Mouse (Mus musculus): ENCODE data around the gene Gm28035. TPM values are rescaled to one million over a fixed set of nuclear protein-coding genes. Genes with fewer than 3 reads are reported as not detected.

Gene Gm28035
- polyA plus RNA-seq, 1 experiment: 6.4 TPM

- Histone ChIP-seq H3K27me3 (replicated peaks) (no peaks in the 10 kb centered on the region), H3K36me3 (replicated peaks; ENCODE audit: low read length) (peaks cover 27% of the 10 kb centered on the region), H3K4me1 (peaks cover 55% of the 10 kb centered on the region), H3K9me3 (no peaks in the 10 kb centered on the region), H3K4me3 (replicated peaks) (peak within 1 kb of the TSS; percentile 99)
- TF ChIP-seq FLI1 (IDR thresholded peaks at IDR 0.05; ENCODE audit: low read length) (no peak), GATA1 (IDR thresholded peaks at IDR 0.05; ENCODE audit: borderline replicate concordance, low read length) (no peak)
Measured at GRCm38 (mm10) chr2:30286192-30287026, 46.0 kb downstream of the Gm28035 start, which contains the start of the genes Dolk and Nup188. Gene Dolk, minus strand, starts transcription at chr2:30286334. Gene Nup188, plus strand, starts transcription at chr2:30286397.

GRCm38 (mm10) chr2:30287027-30287373, 46.6 kb downstream of the Gm28035 start:
- TF ChIP-seq FLI1 (IDR thresholded peaks at IDR 0.05; ENCODE audit: low read length): no peak
- no peak for TF ChIP-seq GATA1 (IDR thresholded peaks at IDR 0.05; ENCODE audit: borderline replicate concordance, low read length)

GRCm38 (mm10) chr2:30299525-30299924, 59.2 kb downstream of the Gm28035 start:
- TF ChIP-seq FLI1 (IDR thresholded peaks at IDR 0.05; ENCODE audit: low read length) (no peak), GATA1 (IDR thresholded peaks at IDR 0.05; ENCODE audit: borderline replicate concordance, low read length) (no peak)
- peaks cover 76% of the 10 kb centered on the region for H3K36me3 ChIP-seq (replicated peaks; ENCODE audit: low read length)

More at GRCm38 (mm10) chr2:30287027-30287373, 46.6 kb downstream of the Gm28035 start:
- Histone ChIP-seq H3K27me3 (replicated peaks) (no peaks in the 10 kb centered on the region), H3K4me1 (peaks cover 56% of the 10 kb centered on the region), H3K36me3 (replicated peaks; ENCODE audit: low read length) (peaks cover 32% of the 10 kb centered on the region), H3K9me3 (no peaks in the 10 kb centered on the region), H3K4me3 (replicated peaks) (peak overlapping the region; percentile 99)

GRCm38 (mm10) chr2:30299966-30300365, 59.6 kb downstream of the Gm28035 start:
- peaks cover 81% of the 10 kb centered on the region for H3K36me3 ChIP-seq (replicated peaks; ENCODE audit: low read length)
- no peaks in the 10 kb centered on the region for H3K9me3 ChIP-seq
- no peak overlapping the region for H3K4me3 ChIP-seq (replicated peaks)
- TF ChIP-seq GATA1 (IDR thresholded peaks at IDR 0.05; ENCODE audit: borderline replicate concordance, low read length) (no peak), FLI1 (IDR thresholded peaks at IDR 0.05; ENCODE audit: low read length) (no peak)
- H3K4me1 ChIP-seq: no peaks in the 10 kb centered on the region
- H3K27me3 ChIP-seq (replicated peaks): no peaks in the 10 kb centered on the region

More at GRCm38 (mm10) chr2:30299525-30299924, 59.2 kb downstream of the Gm28035 start:
- Histone ChIP-seq H3K4me3 (replicated peaks) (no peak overlapping the region), H3K27me3 (replicated peaks) (no peaks in the 10 kb centered on the region), H3K9me3 (no peaks in the 10 kb centered on the region), H3K4me1 (no peaks in the 10 kb centered on the region)

GRCm38 (mm10) chr2:30306087-30306486, 65.7 kb downstream of the Gm28035 start:
- Histone ChIP-seq H3K4me1 (no peaks in the 10 kb centered on the region), H3K36me3 (replicated peaks; ENCODE audit: low read length) (peaks cover 98% of the 10 kb centered on the region), H3K27me3 (replicated peaks) (no peaks in the 10 kb centered on the region), H3K4me3 (replicated peaks) (no peak overlapping the region), H3K9me3 (no peaks in the 10 kb centered on the region)
- TF ChIP-seq GATA1 (IDR thresholded peaks at IDR 0.05; ENCODE audit: borderline replicate concordance, low read length) (no peak), FLI1 (IDR thresholded peaks at IDR 0.05; ENCODE audit: low read length) (no peak)

GRCm38 (mm10) chr2:30309351-30309750, 69.0 kb downstream of the Gm28035 start:
- Histone ChIP-seq H3K9me3 (no peaks in the 10 kb centered on the region), H3K36me3 (replicated peaks; ENCODE audit: low read length) (peaks cover 97% of the 10 kb centered on the region), H3K27me3 (replicated peaks) (no peaks in the 10 kb centered on the region), H3K4me1 (no peaks in the 10 kb centered on the region), H3K4me3 (replicated peaks) (no peak overlapping the region)
- no peak for TF ChIP-seq FLI1 (IDR thresholded peaks at IDR 0.05; ENCODE audit: low read length)
- TF ChIP-seq GATA1 (IDR thresholded peaks at IDR 0.05; ENCODE audit: borderline replicate concordance, low read length): no peak

DNA sequence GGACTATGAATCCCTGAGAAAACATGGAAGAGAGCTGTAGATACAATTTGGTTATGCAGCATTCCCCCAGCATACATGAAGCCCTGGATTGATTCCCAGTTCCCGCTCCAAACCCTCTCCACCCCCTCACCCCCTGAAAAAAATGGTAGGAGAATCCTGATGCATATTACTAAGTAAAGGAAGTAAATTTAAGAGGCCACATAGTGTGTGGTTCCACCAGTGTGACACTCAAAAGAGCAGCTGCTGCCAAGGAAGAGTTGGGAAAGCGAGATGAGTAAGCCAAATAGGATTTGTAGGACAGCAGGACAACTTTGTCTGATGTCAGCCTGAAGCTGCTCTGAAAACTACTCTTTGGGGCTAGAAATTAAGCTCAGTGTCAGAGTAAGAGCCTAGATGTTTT, 71.1 kb downstream of the Gm28035 start:
- H3K9me3 ChIP-seq: no peaks in the 10 kb centered on the region
- TF ChIP-seq FLI1 (IDR thresholded peaks at IDR 0.05; ENCODE audit: low read length) (no peak), GATA1 (IDR thresholded peaks at IDR 0.05; ENCODE audit: borderline replicate concordance, low read length) (no peak)
- peaks cover 97% of the 10 kb centered on the region for H3K36me3 ChIP-seq (replicated peaks; ENCODE audit: low read length)
- no peak overlapping the region for H3K4me3 ChIP-seq (replicated peaks)
- no peaks in the 10 kb centered on the region for H3K27me3 ChIP-seq (replicated peaks)
- H3K4me1 ChIP-seq: no peaks in the 10 kb centered on the region

DNA sequence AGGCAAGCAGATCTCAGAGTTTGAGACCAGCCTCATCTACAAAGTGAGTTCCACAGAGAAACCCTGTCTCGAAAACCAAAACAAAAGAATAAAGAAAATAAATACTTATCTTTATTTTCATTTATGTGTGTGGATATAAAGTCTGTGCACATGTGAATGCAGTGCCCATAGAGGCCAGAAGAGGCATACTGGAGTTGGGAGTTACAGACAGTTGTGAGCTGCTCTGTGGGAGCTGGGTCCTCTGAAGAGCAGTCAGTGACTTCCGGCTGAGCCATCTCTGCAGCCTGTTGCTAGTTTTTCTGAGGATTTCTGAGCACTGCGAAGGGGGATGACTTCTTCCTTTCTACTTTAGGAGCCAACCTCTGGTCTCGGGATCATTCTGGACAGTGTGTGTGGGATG, 75.8 kb downstream of the Gm28035 start:
- H3K36me3 ChIP-seq (replicated peaks; ENCODE audit: low read length): peaks cover 89% of the 10 kb centered on the region
- TF ChIP-seq FLI1 (IDR thresholded peaks at IDR 0.05; ENCODE audit: low read length): no peak
- no peak for TF ChIP-seq GATA1 (IDR thresholded peaks at IDR 0.05; ENCODE audit: borderline replicate concordance, low read length)
- no peaks in the 10 kb centered on the region for H3K27me3 ChIP-seq (replicated peaks)

GRCm38 (mm10) chr2:30316955-30317354, 76.6 kb downstream of the Gm28035 start:
- H3K9me3 ChIP-seq: no peaks in the 10 kb centered on the region
- peaks cover 91% of the 10 kb centered on the region for H3K36me3 ChIP-seq (replicated peaks; ENCODE audit: low read length)
- H3K4me1 ChIP-seq: peaks cover 13% of the 10 kb centered on the region
- H3K27me3 ChIP-seq (replicated peaks): no peaks in the 10 kb centered on the region
- TF ChIP-seq FLI1 (IDR thresholded peaks at IDR 0.05; ENCODE audit: low read length) (no peak), GATA1 (IDR thresholded peaks at IDR 0.05; ENCODE audit: borderline replicate concordance, low read length) (no peak)
- no peak overlapping the region for H3K4me3 ChIP-seq (replicated peaks)

More for the DNA sequence above, 75.8 kb downstream of the Gm28035 start:
- no peak overlapping the region for H3K4me3 ChIP-seq (replicated peaks)
- H3K9me3 ChIP-seq: no peaks in the 10 kb centered on the region
- H3K4me1 ChIP-seq: peaks cover 13% of the 10 kb centered on the region

GRCm38 (mm10) chr2:30319260-30319659, 78.9 kb downstream of the Gm28035 start:
- Histone ChIP-seq H3K27me3 (replicated peaks) (no peaks in the 10 kb centered on the region), H3K36me3 (replicated peaks; ENCODE audit: low read length) (peaks cover 92% of the 10 kb centered on the region), H3K9me3 (no peaks in the 10 kb centered on the region), H3K4me1 (peaks cover 13% of the 10 kb centered on the region), H3K4me3 (replicated peaks) (no peak overlapping the region)
- TF ChIP-seq GATA1 (IDR thresholded peaks at IDR 0.05; ENCODE audit: borderline replicate concordance, low read length): no peak
- TF ChIP-seq FLI1 (IDR thresholded peaks at IDR 0.05; ENCODE audit: low read length): no peak
